In the genomic region with DNA sequence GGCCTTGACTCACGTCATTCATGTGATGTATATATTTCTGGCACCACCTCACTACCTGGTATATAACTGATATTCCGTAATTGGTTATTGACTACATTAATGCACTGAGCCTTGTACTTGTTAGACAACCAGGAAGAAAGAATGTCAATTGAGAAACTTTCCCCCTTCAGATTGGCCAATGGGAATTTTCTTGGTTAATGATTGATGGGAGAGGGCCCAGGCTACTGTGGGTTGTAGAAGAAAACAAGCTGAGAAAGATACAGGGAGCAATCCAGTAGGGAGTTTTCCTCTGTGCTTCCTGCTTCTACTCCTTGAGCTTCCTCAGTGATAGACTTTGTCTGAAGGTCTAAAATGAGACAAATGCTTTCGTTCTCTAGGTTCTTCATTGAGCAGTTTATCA, we compare ENCODE assay signal across 27 mouse cellular contexts.
DNase-seq lines count a peak whose midpoint lies in the region; ATAC-seq and TF ChIP-seq lines count a peak whose summit lies in the region.
"Had no signal": no experiment of that assay in that cellular context is flagged by ENCODE, and none has a peak within 500 bp of the region (broad histone marks: within the 10 kb centered on the region; RNA-seq: fewer than 3 reads in every experiment).

No protein-coding gene starts in this region.

- no peaks in the 10 kb centered on the region for H3K27me3 ChIP-seq in lung, postnatal 0 days (replicated peaks; ENCODE audit: insufficient read depth, low read length)
- H3K27me3 ChIP-seq: CH12.LX; forebrain, embryonic 13.5 days; heart, embryonic 12.5 days; heart, embryonic 15.5 days; hindbrain, embryonic 13.5 days; Patski had no signal

- no peak overlapping the region for H3K9ac ChIP-seq in lung, postnatal 0 days (replicated peaks; ENCODE audit: low read depth)
- H3K9ac ChIP-seq: forebrain, embryonic 13.5 days; heart, embryonic 12.5 days; heart, embryonic 15.5 days; hindbrain, embryonic 13.5 days had no signal

- H3K4me2 ChIP-seq in lung, postnatal 0 days (replicated peaks; ENCODE audit: low read depth, low read length): no peak overlapping the region
- H3K4me2 ChIP-seq: forebrain, embryonic 13.5 days; heart, embryonic 12.5 days; heart, embryonic 15.5 days; hindbrain, embryonic 13.5 days had no signal

- H3K36me3 ChIP-seq in lung, postnatal 0 days (ENCODE audit: insufficient read depth, low read length): no peaks in the 10 kb centered on the region
- H3K36me3 ChIP-seq: forebrain, embryonic 10.5 days; G1E; heart, embryonic 12.5 days; heart, embryonic 15.5 days; hindbrain, embryonic 10.5 days; hindbrain, embryonic 13.5 days had no signal

- no peak overlapping the region for H3K27ac ChIP-seq in lung, postnatal 0 days (ENCODE audit: low read length)
- H3K27ac ChIP-seq: forebrain, embryonic 10.5 days; forebrain, embryonic 13.5 days; heart, embryonic 15.5 days; hindbrain, embryonic 10.5 days; hindbrain, embryonic 13.5 days had no signal

- 67% methylated on average over 3 of the region's 3 CpGs for WGBS in lung, postnatal 0 days

- no peaks in the 10 kb centered on the region for H3K9me3 ChIP-seq in lung, postnatal 0 days (ENCODE audit: low read length)
- H3K9me3 ChIP-seq: forebrain, embryonic 10.5 days; forebrain, embryonic 13.5 days; G1E; heart, embryonic 12.5 days; heart, embryonic 15.5 days; hindbrain, embryonic 10.5 days; hindbrain, embryonic 13.5 days had no signal

- H3K4me1 ChIP-seq in lung, postnatal 0 days (ENCODE audit: insufficient read depth, low read depth, low read length): no peaks in the 10 kb centered on the region

- no peak for TF ChIP-seq CTCF in lung, postnatal 0 days (IDR thresholded peaks at IDR 0.05)

- TF ChIP-seq EP300 in lung, postnatal 0 days (IDR thresholded peaks at IDR 0.05): no peak

- ATAC-seq in lung, postnatal 0 days: no peak
- ATAC-seq: forebrain, embryonic 13.5 days; forebrain, embryonic 16.5 days; Patski had no signal

- DNase-seq in kidney, adult 11 months: peak; percentile 38
- no peak for DNase-seq in kidney, adult 18-20 months
- DNase-seq in kidney, postnatal 14 days: peak; percentile 20
- DNase-seq in kidney, postnatal 10 days: no peak
- DNase-seq in lung, postnatal 0 days (ENCODE audit: low spot score): peak; percentile 49
- no peak for DNase-seq in lung, postnatal 25 days (ENCODE audit: low spot score)
- peak; percentile 13 for DNase-seq in yolk sac, embryonic 10.5 days (ENCODE audit: low spot score)
- DNase-seq: adrenal gland, postnatal 10 days; adrenal gland, postnatal 36 days; B cell, adult 2 months; cerebellum, adult 18-20 months; cerebellum, adult 9-10 months; cerebellum, postnatal 14 days; gastrocnemius, postnatal 10 days; gastrocnemius, postnatal 36 days; heart, postnatal 10 days; heart, postnatal 36 days had no signal

- H3K4me3 ChIP-seq in lung, postnatal 0 days (ENCODE audit: low read depth, low read length): no peak overlapping the region
- H3K4me3 ChIP-seq: forebrain, embryonic 10.5 days; forebrain, embryonic 13.5 days; heart, embryonic 12.5 days; heart, embryonic 15.5 days; hindbrain, embryonic 10.5 days; hindbrain, embryonic 13.5 days had no signal

Comparison
In these comparisons a context has a peak if more than half of its experiments do, and no peak if none do; other contexts are left out.
1. DNase-seq: peak in kidney, adult 11 months (single experiment), kidney, postnatal 14 days (single experiment), lung, postnatal 0 days (single experiment) and yolk sac, embryonic 10.5 days (single experiment); none in kidney, adult 18-20 months (single experiment), kidney, postnatal 10 days (single experiment) and lung, postnatal 25 days (single experiment).